Mouse (Mus musculus) MEL (cell line): ENCODE measurements around the gene Lrpprc. TPM values are rescaled to one million over a fixed set of nuclear protein-coding genes. Genes with fewer than 3 reads are reported as not detected.

ENCODE experiments used
- DNase-seq: peaks from one replicate; pipeline ENCODE4 v3.0.0; 2011; ENCODE audit warnings: low read depth, low spot score
- H3K27ac ChIP-seq: 2 replicates; pipeline ENCODE4 v1.5.1; 2012; ENCODE audit warnings: low read depth, mild to moderate bottlenecking, control low read depth, low read length, moderate library complexity; ENCODE audit not compliant: control insufficient read depth
- H3K27me3 ChIP-seq, 2 experiments: fragments of 150-350 bp in 1 of 2; sonication (generic) in 1 of 2; 2 replicates each; pipeline ENCODE4 v1.6.1; 2012; ENCODE audit warnings: low read length in 2 of 2, mild to moderate bottlenecking in 2 of 2, improper control_type of control experiment in 1 of 2, moderate library complexity in 1 of 2; ENCODE audit not compliant: insufficient read depth in 2 of 2, control insufficient read depth in 1 of 2
- H3K36me3 ChIP-seq, 2 experiments: 2 replicates each; pipeline ENCODE4 v1.6.1; 2012 to 2014; ENCODE audit warnings: low read length in 2 of 2, improper control_type of control experiment in 1 of 2, inconsistent platforms in 1 of 2, mild to moderate bottlenecking in 1 of 2; ENCODE audit not compliant: insufficient read depth in 2 of 2, control insufficient read depth in 1 of 2
- H3K4me1 ChIP-seq, 2 experiments: fragments of 150-350 bp in 1 of 2; sonication (generic) in 1 of 2; 2 replicates each; pipeline ENCODE4 v1.6.1; 2012; ENCODE audit warnings: low read length in 2 of 2, improper control_type of control experiment in 1 of 2, mild to moderate bottlenecking in 1 of 2; ENCODE audit not compliant: insufficient read depth in 2 of 2, control insufficient read depth in 1 of 2
- H3K4me3 ChIP-seq, 2 experiments: fragments of 150-350 bp in 1 of 2; sonication (generic) in 1 of 2; 2 replicates each; pipeline ENCODE4 v1.5.1; 2012; ENCODE audit warnings: low read depth in 2 of 2, low read length in 2 of 2, mild to moderate bottlenecking in 2 of 2, moderate library complexity in 2 of 2, control low read depth in 1 of 2, improper control_type of control experiment in 1 of 2; ENCODE audit not compliant: control insufficient read depth in 1 of 2, insufficient read depth in 1 of 2
- H3K79me2 ChIP-seq: 2 replicates; pipeline ENCODE4 v1.6.1; 2012; ENCODE audit warnings: mild to moderate bottlenecking, low read length, moderate library complexity; ENCODE audit not compliant: control insufficient read depth, poor library complexity, insufficient read depth
- H3K9ac ChIP-seq: 2 replicates; pipeline ENCODE4 v1.6.1; 2012; ENCODE audit warnings: low read depth, mild to moderate bottlenecking, control low read depth, low read length, moderate library complexity; ENCODE audit not compliant: control insufficient read depth, poor library complexity, severe bottlenecking
- H3K9me3 ChIP-seq: fragments of 150-350 bp; sonication (generic); replicated peaks from 2 replicates; pipeline ENCODE4 v1.6.1; 2012; ENCODE audit warnings: mild to moderate bottlenecking, low read length, improper control_type of control experiment, moderate library complexity; ENCODE audit not compliant: insufficient read depth
- CHD2 ChIP-seq: IDR thresholded peaks from 2 replicates; pipeline ENCODE4 v1.6.1; 2011; ENCODE audit warnings: low read length, improper control_type of control experiment
- ELF1 ChIP-seq: IDR thresholded peaks from 2 replicates; pipeline ENCODE4 v1.6.1; 2014; ENCODE audit warnings: low read depth, mild to moderate bottlenecking, inconsistent platforms, low read length, improper control_type of control experiment, moderate library complexity
- EP300 ChIP-seq, 2 experiments: IDR thresholded peaks; 2 replicates each; pipeline ENCODE4 v1.6.1; 2011; ENCODE audit warnings: improper control_type of control experiment in 2 of 2, low read length in 2 of 2, low read depth in 1 of 2, mild to moderate bottlenecking in 1 of 2
- GABPA ChIP-seq: IDR thresholded peaks from 2 replicates; pipeline ENCODE4 v1.6.1; 2012; ENCODE audit warnings: low read depth, mild to moderate bottlenecking, inconsistent platforms, low read length, improper control_type of control experiment, moderate library complexity
- GATA1 ChIP-seq: IDR thresholded peaks from 2 replicates; pipeline ENCODE4 v1.6.1; 2011; ENCODE audit warnings: low read depth, low read length, improper control_type of control experiment
- JUND ChIP-seq: IDR thresholded peaks from 2 replicates; pipeline ENCODE4 v1.6.1; 2011; ENCODE audit warnings: low read depth, mild to moderate bottlenecking, improper control_type of control experiment, low read length
- KAT2A ChIP-seq: conservative IDR thresholded peaks from 2 replicates; pipeline ENCODE4 v1.6.1; 2012; ENCODE audit warnings: low read depth, low read length, improper control_type of control experiment, inconsistent platforms
- MAFK ChIP-seq: IDR thresholded peaks from 2 replicates; pipeline ENCODE4 v1.6.1; 2011; ENCODE audit warnings: low read depth, mild to moderate bottlenecking, low read length, improper control_type of control experiment, borderline replicate concordance
- MAX ChIP-seq: IDR thresholded peaks from 2 replicates; pipeline ENCODE4 v1.6.1; 2011; ENCODE audit warnings: low read length, improper control_type of control experiment
- MAZ ChIP-seq: IDR thresholded peaks from 2 replicates; pipeline ENCODE4 v1.6.1; 2012; ENCODE audit warnings: low read depth, mild to moderate bottlenecking, inconsistent platforms, low read length, improper control_type of control experiment
- MXI1 ChIP-seq: IDR thresholded peaks from 2 replicates; pipeline ENCODE4 v1.6.1; 2011; ENCODE audit warnings: mild to moderate bottlenecking, low read depth, low read length, improper control_type of control experiment
- POLR2A ChIP-seq, 2 experiments: IDR thresholded peaks; 2 replicates each; pipeline ENCODE4 v1.6.1; 2011 to 2012; ENCODE audit warnings: low read length in 2 of 2, mild to moderate bottlenecking in 2 of 2, control low read depth in 1 of 2, improper control_type of control experiment in 1 of 2, low read depth in 1 of 2, moderate library complexity in 1 of 2; ENCODE audit not compliant: control insufficient read depth in 1 of 2, insufficient read depth in 1 of 2, poor library complexity in 1 of 2
- POLR2AphosphoS5 ChIP-seq: IDR thresholded peaks from 2 replicates; pipeline ENCODE4 v1.6.1; 2012; ENCODE audit warnings: low read depth, borderline replicate concordance, mild to moderate bottlenecking, inconsistent platforms, low read length, moderate library complexity, mixed read lengths
- RAD21 ChIP-seq: IDR thresholded peaks from 2 replicates; pipeline ENCODE4 v1.6.1; 2011; ENCODE audit warnings: mild to moderate bottlenecking, low read depth, low read length, improper control_type of control experiment
- RCOR1 ChIP-seq: IDR thresholded peaks from 2 replicates; pipeline ENCODE4 v1.6.1; 2012; ENCODE audit warnings: low read depth, mild to moderate bottlenecking, inconsistent platforms, low read length, improper control_type of control experiment
- SIN3A ChIP-seq: IDR thresholded peaks from 2 replicates; pipeline ENCODE4 v1.6.1; 2012; ENCODE audit warnings: low read length, improper control_type of control experiment, inconsistent platforms
- TBP ChIP-seq: IDR thresholded peaks from 2 replicates; pipeline ENCODE4 v1.8.0; 2011; ENCODE audit warnings: low read depth, low read length, improper control_type of control experiment
- TCF12 ChIP-seq: IDR thresholded peaks from 2 replicates; pipeline ENCODE4 v1.6.1; 2014; ENCODE audit warnings: low read depth, mild to moderate bottlenecking, inconsistent platforms, low read length, improper control_type of control experiment, moderate library complexity
- USF1 ChIP-seq: IDR thresholded peaks from 2 replicates; pipeline ENCODE4 v1.6.1; 2014; ENCODE audit warnings: low read depth, mild to moderate bottlenecking, inconsistent platforms, low read length, improper control_type of control experiment, moderate library complexity
- USF2 ChIP-seq, 2 experiments: IDR thresholded peaks; 2 replicates each; pipeline ENCODE4 v1.6.1; 2011 to 2012; ENCODE audit warnings: improper control_type of control experiment in 2 of 2, low read length in 2 of 2, borderline replicate concordance in 1 of 2, inconsistent platforms in 1 of 2, low read depth in 1 of 2, mild to moderate bottlenecking in 1 of 2; ENCODE audit not compliant: insufficient read depth in 1 of 2
- ZKSCAN1 ChIP-seq: IDR thresholded peaks from 2 replicates; pipeline ENCODE4 v1.6.1; 2012; ENCODE audit warnings: low read depth, mild to moderate bottlenecking, inconsistent platforms, low read length, improper control_type of control experiment, moderate library complexity
- ZNF384 ChIP-seq: IDR thresholded peaks from 2 replicates; pipeline ENCODE4 v1.6.1; 2012; ENCODE audit warnings: low read depth, mild to moderate bottlenecking, inconsistent platforms, low read length, improper control_type of control experiment
- polyA plus RNA-seq, 2 experiments: library from polyadenylated mRNA; stranded (reverse) in 1 of 2; unstranded in 1 of 2; fragments of >175 nt in 1 of 2; fragments of >200 nt in 1 of 2; gene quantifications; 2 replicates each; pipeline versions ENCODE4 v1.2.1 to v1.2.4; 2012; ENCODE audit warnings: low replicate concordance in 2 of 2, low read depth in 1 of 2; ENCODE audit not compliant: insufficient read length in 2 of 2, insufficient read depth in 1 of 2, missing spikeins in 1 of 2
- total RNA-seq: library from RNA; depleted of rRNA; stranded (reverse); fragments of 300-350 nt; gene quantifications from 2 replicates; pipeline ENCODE4 v1.2.3, GENCODE M21; 2012

Lrpprc gene
- total and polyA plus RNA-seq, 3 experiments, result 82.6 to 204 (median 99.1) TPM

GRCm38 (mm10) chr17:84780321-84780720, 10.3 kb downstream of the Lrpprc start:
- Histone ChIP-seq H3K4me1 (0 out of 4 replicates have a peak, but pooled peaks cover 0 to 2% of the 10 kb centered on the region in 2 experiments), H3K27ac (no peak overlapping the region), H3K9me3 (no peaks in the 10 kb centered on the region), H3K36me3 (peaks cover 0 to 6% of the 10 kb centered on the region in 2 experiments; a peak in 2 of 4 replicates), H3K79me2 (peaks cover 48% of the 10 kb centered on the region), H3K27me3 (no peaks in the 10 kb centered on the region), H3K4me3 (no peak overlapping the region), H3K9ac (no peak overlapping the region)
- DNase-seq, result no peak
- no peak for TF ChIP-seq POLR2A (IDR thresholded peaks at IDR 0.05; ENCODE audit: control insufficient read depth in 1 of 2, insufficient read depth in 1 of 2, low read depth in 1 of 2, low read length in 2 of 2, poor library complexity in 1 of 2)
- TF ChIP-seq RCOR1, result no peak
- TF ChIP-seq KAT2A, result no peak
- no peak for TF ChIP-seq GABPA
- no peak for TF ChIP-seq POLR2AphosphoS5
- no peak for TF ChIP-seq GATA1
- no peak for TF ChIP-seq USF1
- no peak for TF ChIP-seq USF2 (IDR thresholded peaks at IDR 0.05; ENCODE audit: borderline replicate concordance in 1 of 2, insufficient read depth in 1 of 2, low read depth in 1 of 2, low read length in 2 of 2)
- no peak for TF ChIP-seq MAZ

- no peak for DNase-seq
- H3K4me3 ChIP-seq, result no peak overlapping the region
- 0 out of 4 replicates have a peak, but pooled peaks cover 0 to 2% of the 10 kb centered on the region in 2 experiments for H3K4me1 ChIP-seq
- no peak overlapping the region for H3K27ac ChIP-seq
- TF ChIP-seq CHD2, result no peak
- TF ChIP-seq MAFK, result no peak
- TF ChIP-seq EP300 (IDR thresholded peaks at IDR 0.05; ENCODE audit: low read depth in 1 of 2, low read length in 2 of 2), result no peak
- TF ChIP-seq JUND, result no peak
- no peak for TF ChIP-seq USF1
- H3K27me3 ChIP-seq, result no peaks in the 10 kb centered on the region
- H3K79me2 ChIP-seq, result peaks cover 38% of the 10 kb centered on the region
- no peaks in the 10 kb centered on the region for H3K9me3 ChIP-seq
- H3K36me3 ChIP-seq, result peaks cover 0 to 14% of the 10 kb centered on the region in 2 experiments; a peak in 2 of 4 replicates
- H3K9ac ChIP-seq, result no peak overlapping the region
These were observed 12.1 kb downstream of the Lrpprc start for GRCm38 (mm10) chr17:84778477-84778978.

- Histone ChIP-seq H3K9ac (no peak overlapping the region), H3K79me2 (peaks cover 22% of the 10 kb centered on the region), H3K36me3 (peaks cover 0 to 21% of the 10 kb centered on the region in 2 experiments; a peak in 2 of 4 replicates), H3K4me1 (0 out of 4 replicates have a peak, but pooled peaks cover 0 to 2% of the 10 kb centered on the region in 2 experiments), H3K27ac (no peak overlapping the region)
- DNase-seq, result no peak
- TF ChIP-seq SIN3A, result no peak
- TF ChIP-seq MXI1, result no peak
- no peak for TF ChIP-seq RAD21
- TF ChIP-seq ZNF384, result no peak
- TF ChIP-seq TBP, result no peak
- TF ChIP-seq EP300 (IDR thresholded peaks at IDR 0.05; ENCODE audit: low read depth in 1 of 2, low read length in 2 of 2), result no peak
- no peak for TF ChIP-seq TCF12
- TF ChIP-seq ELF1, result no peak
- no peak for TF ChIP-seq ZKSCAN1
- no peak for TF ChIP-seq RCOR1
- TF ChIP-seq MAX, result no peak
- TF ChIP-seq, all 39 proteins: peak for 0
- H3K27me3 ChIP-seq, result no peaks in the 10 kb centered on the region
- H3K4me3 ChIP-seq, result no peak overlapping the region
- H3K9me3 ChIP-seq, result no peaks in the 10 kb centered on the region
These were observed 14.1 kb downstream of the Lrpprc start for GRCm38 (mm10) chr17:84776362-84777000.
